Mouse (Mus musculus) intestine, embryonic 14.5 days (tissue): ENCODE data around the gene Wbp1l. TPM values are rescaled to one million over a fixed set of nuclear protein-coding genes. Genes with fewer than 3 reads are reported as not detected.

ENCODE experiments used
- ATAC-seq: fragments of 200-750 bp; cut with Nextera tagmentation; replicated peaks from 2 replicates; pipeline ENCODE4 v1.8.0; 2017; ENCODE audit warnings: low read depth, moderate number of reproducible peaks, moderate TSS enrichment, moderate library complexity; ENCODE audit not compliant: low FRiP score, low TSS enrichment
- DNase-seq: peaks from one replicate; pipeline ENCODE4 v3.0.0-alpha.2; 2018; ENCODE audit warnings: low spot score
- H3K27ac ChIP-seq: fragments of 300-500 bp; sonication (generic); 2 replicates; pipeline ENCODE4 v1.5.1; 2014; ENCODE audit warnings: low read depth, mild to moderate bottlenecking, control low read depth
- H3K27me3 ChIP-seq: fragments of 300-500 bp; sonication (generic); replicated peaks from 2 replicates; pipeline ENCODE4 v1.6.1; 2014; ENCODE audit warnings: low read length, control low read depth; ENCODE audit not compliant: control insufficient read depth, insufficient read depth
- H3K36me3 ChIP-seq: fragments of 300-500 bp; sonication (generic); 2 replicates; pipeline ENCODE4 v1.6.1; 2014; ENCODE audit warnings: low read length, control low read depth; ENCODE audit not compliant: control insufficient read depth, insufficient read depth
- H3K4me1 ChIP-seq: fragments of 300-500 bp; sonication (generic); replicated peaks from 2 replicates; pipeline ENCODE4 v1.6.1; 2014; ENCODE audit warnings: low read length, control low read depth, mixed read lengths; ENCODE audit not compliant: control insufficient read depth, insufficient read depth
- H3K4me2 ChIP-seq: fragments of 300-500 bp; sonication (generic); 2 replicates; pipeline ENCODE4 v1.6.1; 2014; ENCODE audit warnings: low read length
- H3K4me3 ChIP-seq: fragments of 300-500 bp; sonication (generic); 2 replicates; pipeline ENCODE4 v1.5.1; 2014; ENCODE audit warnings: low read depth, low read length, control low read depth, mixed read lengths
- H3K9ac ChIP-seq: fragments of 300-500 bp; sonication (generic); 2 replicates; pipeline ENCODE4 v1.6.1; 2014; ENCODE audit warnings: mild to moderate bottlenecking, low read length
- H3K9me3 ChIP-seq: fragments of 300-500 bp; sonication (generic); 2 replicates; pipeline ENCODE4 v1.6.1; 2016; ENCODE audit warnings: low read length, control low read depth; ENCODE audit not compliant: control insufficient read depth
- WGBS: fragments of 180-500 bp; shearing (Covaris S2); extraction: QIAGEN DNeasy Blood & Tissue Kit; methylation state at CpG from one replicate; pipeline ENCODE4 v1.1.7; 2014; 5-methylcytosine and 5-hydroxymethylcytosine counted together
- polyA plus RNA-seq: library from polyadenylated mRNA; unstranded; fragments of >200 nt; fragmentation: Nextera tagmentation; extraction: Ambion mirVana; gene quantifications from 2 replicates; pipeline ENCODE4 v1.2.1, GENCODE M21; 2014

Gene Wbp1l
- polyA plus RNA-seq, 1 experiment from 2014 or later = 40.2 TPM

- H3K27me3 ChIP-seq = no peaks in the 10 kb centered on the region
- no peak overlapping the region for H3K9ac ChIP-seq
- peaks cover 50% of the 10 kb centered on the region for H3K36me3 ChIP-seq
- H3K4me2 ChIP-seq = no peak overlapping the region
- no peak overlapping the region for H3K27ac ChIP-seq
- no peaks in the 10 kb centered on the region for H3K9me3 ChIP-seq
- H3K4me1 ChIP-seq = no peaks in the 10 kb centered on the region
- no peak for ATAC-seq
- H3K4me3 ChIP-seq = no peak overlapping the region
- WGBS = 87% methylated on average over 10 of the region's 10 CpGs
- DNase-seq = no peak
Observed at GRCm38 (mm10) chr19:46655626-46656025, 56.7 kb downstream of the Wbp1l start.

GRCm38 (mm10) chr19:46656151-46656840 is 57.4 kb downstream of the Wbp1l start:
- ATAC-seq = no peak
- H3K27ac ChIP-seq = no peak overlapping the region
- H3K9me3 ChIP-seq = no peaks in the 10 kb centered on the region

GRCm38 (mm10) chr19:46657339-46658020 is 58.6 kb downstream of the Wbp1l start:
- ATAC-seq (no peak), DNase-seq (no peak)
- peaks cover 42% of the 10 kb centered on the region for H3K36me3 ChIP-seq
- H3K27ac ChIP-seq = no peak overlapping the region
- no peak overlapping the region for H3K4me3 ChIP-seq
- no peak overlapping the region for H3K4me2 ChIP-seq
- H3K9me3 ChIP-seq = no peaks in the 10 kb centered on the region
- H3K4me1 ChIP-seq = no peaks in the 10 kb centered on the region
- 92% methylated on average over 3 of the region's 3 CpGs for WGBS
- no peaks in the 10 kb centered on the region for H3K27me3 ChIP-seq
- no peak overlapping the region for H3K9ac ChIP-seq

More at GRCm38 (mm10) chr19:46656151-46656840, 57.4 kb downstream of the Wbp1l start:
- H3K9ac ChIP-seq = no peak overlapping the region
- 90% methylated on average over 21 of the region's 21 CpGs for WGBS
- DNase-seq = no peak
- no peak overlapping the region for H3K4me3 ChIP-seq
- H3K36me3 ChIP-seq = peaks cover 50% of the 10 kb centered on the region
- no peaks in the 10 kb centered on the region for H3K27me3 ChIP-seq
- H3K4me2 ChIP-seq = no peak overlapping the region
- H3K4me1 ChIP-seq = no peaks in the 10 kb centered on the region

- no peaks in the 10 kb centered on the region for H3K4me1 ChIP-seq
- no peaks in the 10 kb centered on the region for H3K27me3 ChIP-seq
- H3K4me2 ChIP-seq = no peak overlapping the region
- H3K27ac ChIP-seq = no peak overlapping the region
- DNase-seq (no peak), ATAC-seq (no peak)
- H3K36me3 ChIP-seq = peaks cover 37% of the 10 kb centered on the region
- no peaks in the 10 kb centered on the region for H3K9me3 ChIP-seq
- H3K9ac ChIP-seq = no peak overlapping the region
- whole genome bisulfite sequencing = 91% methylated on average over 7 of the region's 7 CpGs
- no peak overlapping the region for H3K4me3 ChIP-seq
Observed at GRCm38 (mm10) chr19:46658348-46658747, 59.5 kb downstream of the Wbp1l start.

GRCm38 (mm10) chr19:46658851-46659250 is 60.0 kb downstream of the Wbp1l start:
- 74% methylated on average over 9 of the region's 9 CpGs for WGBS
- H3K27ac ChIP-seq = no peak overlapping the region
- H3K4me3 ChIP-seq = no peak overlapping the region
- H3K9ac ChIP-seq = no peak overlapping the region
- no peaks in the 10 kb centered on the region for H3K4me1 ChIP-seq
- DNase-seq (no peak), ATAC-seq (no peak)
- no peak overlapping the region for H3K4me2 ChIP-seq
- H3K36me3 ChIP-seq = peaks cover 32% of the 10 kb centered on the region
- no peaks in the 10 kb centered on the region for H3K9me3 ChIP-seq
- H3K27me3 ChIP-seq = no peaks in the 10 kb centered on the region

GRCm38 (mm10) chr19:46661511-46661910 is 62.6 kb downstream of the Wbp1l start:
- Histone ChIP-seq H3K27me3 (no peaks in the 10 kb centered on the region), H3K9me3 (no peaks in the 10 kb centered on the region), H3K4me2 (no peak overlapping the region), H3K4me1 (no peaks in the 10 kb centered on the region), H3K27ac (no peak overlapping the region), H3K9ac (no peak overlapping the region), H3K4me3 (no peak overlapping the region), H3K36me3 (peaks cover 5% of the 10 kb centered on the region)
- WGBS = 38% methylated on average over 4 of the region's 4 CpGs
- DNase-seq (no peak), ATAC-seq (0 out of 2 replicates have a peak, but pooled peaks have one; percentile 32)

- Histone ChIP-seq H3K9ac (no peak overlapping the region), H3K36me3 (no peaks in the 10 kb centered on the region), H3K4me3 (no peak overlapping the region), H3K4me1 (no peaks in the 10 kb centered on the region), H3K27me3 (no peaks in the 10 kb centered on the region), H3K4me2 (no peak overlapping the region), H3K27ac (no peak overlapping the region), H3K9me3 (no peaks in the 10 kb centered on the region)
- no peak for DNase-seq
- WGBS = 72% methylated on average over 8 of the region's 8 CpGs
- no peak for ATAC-seq
Observed at GRCm38 (mm10) chr19:46662214-46662613, 63.3 kb downstream of the Wbp1l start.

- Histone ChIP-seq H3K4me2 (no peak overlapping the region), H3K9me3 (no peaks in the 10 kb centered on the region), H3K36me3 (no peaks in the 10 kb centered on the region), H3K27me3 (no peaks in the 10 kb centered on the region), H3K27ac (no peak overlapping the region), H3K4me3 (no peak overlapping the region), H3K9ac (no peak overlapping the region), H3K4me1 (no peaks in the 10 kb centered on the region)
- no peak for ATAC-seq
- no peak for DNase-seq
- 86% methylated on average over 6 of the region's 6 CpGs for WGBS
Observed at GRCm38 (mm10) chr19:46662784-46663183, 63.9 kb downstream of the Wbp1l start.

GRCm38 (mm10) chr19:46665474-46665873 is 66.6 kb downstream of the Wbp1l start:
- no peak overlapping the region for H3K27ac ChIP-seq
- ATAC-seq = no peak
- no peak overlapping the region for H3K4me2 ChIP-seq
- H3K9me3 ChIP-seq = no peaks in the 10 kb centered on the region
- H3K36me3 ChIP-seq = no peaks in the 10 kb centered on the region
- no peak overlapping the region for H3K4me3 ChIP-seq
- no peak for DNase-seq
- WGBS = 59% methylated on average over 7 of the region's 7 CpGs
- H3K4me1 ChIP-seq = no peaks in the 10 kb centered on the region
- H3K9ac ChIP-seq = no peak overlapping the region
- no peaks in the 10 kb centered on the region for H3K27me3 ChIP-seq
